ENCODE assay signal across 11 mouse cellular contexts in genomic region chr10:94827890-94828733, GRCm38 (mm10).
DNase-seq lines count a peak whose midpoint lies in the region; ATAC-seq and TF ChIP-seq lines count a peak whose summit lies in the region.
"Had no signal": no experiment of that assay in that cellular context is flagged by ENCODE, and none has a peak within 500 bp of the region (broad histone marks: within the 10 kb centered on the region; RNA-seq: fewer than 3 reads in every experiment).

No protein-coding gene starts in this region.

- DNase-seq in layer of hippocampus, adult 2 months (ENCODE audit: low spot score in 2 of 2) = no peak
- DNase-seq in layer of hippocampus, adult 18-20 months (ENCODE audit: low spot score in 2 of 2) = no peak
- DNase-seq in natural killer cell, adult 2 months (ENCODE audit: low spot score in 2 of 2) = peak; percentile 63 to 83
- peak; percentile 52 to 65 for DNase-seq in thymus, postnatal 36 days
- DNase-seq in hindbrain, postnatal 0 days (ENCODE audit: low spot score) = no peak
- DNase-seq in urinary bladder, postnatal 36 days (ENCODE audit: low spot score in 2 of 2) = no peak
- DNase-seq in c-Kit-positive CD71-positive TER-119-positive erythroid progenitor cells, embryonic 14.5 days (ENCODE audit: low spot score) = no peak
- DNase-seq: adrenal gland, postnatal 10 days had no signal

- H3K9me3 ChIP-seq in hindbrain, postnatal 0 days (ENCODE audit: low read length) = no peaks in the 10 kb centered on the region
- H3K9me3 ChIP-seq: embryonic facial prominence, embryonic 10.5 days; hindbrain, embryonic 12.5 days had no signal

- H3K27me3 ChIP-seq in hindbrain, postnatal 0 days (ENCODE audit: insufficient read depth, low read length) = no peaks in the 10 kb centered on the region
- H3K27me3 ChIP-seq: hindbrain, embryonic 12.5 days had no signal

- 0 out of 2 replicates have a peak, but pooled peaks cover 9% of the 10 kb centered on the region for H3K36me3 ChIP-seq in hindbrain, postnatal 0 days (ENCODE audit: insufficient read depth, low read length)

- H3K4me2 ChIP-seq in hindbrain, postnatal 0 days (ENCODE audit: low read depth, low read length) = no peak overlapping the region
- H3K4me2 ChIP-seq: hindbrain, embryonic 12.5 days had no signal

- no peak overlapping the region for H3K4me3 ChIP-seq in layer of hippocampus, adult 2 months
- H3K4me3 ChIP-seq in hindbrain, postnatal 0 days (ENCODE audit: low read length) = no peak overlapping the region
- H3K4me3 ChIP-seq: embryonic facial prominence, embryonic 10.5 days; hindbrain, embryonic 12.5 days had no signal

- 91% methylated on average over 14 of the region's 14 CpGs for WGBS in hindbrain, postnatal 0 days

- H3K4me1 ChIP-seq in hindbrain, postnatal 0 days (ENCODE audit: insufficient read depth, low read length) = peaks cover 16% of the 10 kb centered on the region

- no peak for TF ChIP-seq CTCF in layer of hippocampus, adult 2 months (conservative IDR thresholded peaks at IDR 0.05)
- TF ChIP-seq CTCF in hindbrain, postnatal 0 days (IDR thresholded peaks at IDR 0.05; ENCODE audit: low read depth) = no peak

- ATAC-seq in hematopoietic stem cell, adult 5-6 weeks (replicated peaks in 1 of 2; ENCODE audit: insufficient read depth in 1 of 2, low FRiP score in 2 of 2, low TSS enrichment in 1 of 2, low read depth in 1 of 2, poor library complexity in 2 of 2, severe bottlenecking in 2 of 2) = peak; percentile 74 to 75
- ATAC-seq in hindbrain, postnatal 0 days = no peak

- peak overlapping the region; percentile 84 for H3K27ac ChIP-seq in layer of hippocampus, adult 2 months
- H3K27ac ChIP-seq in hindbrain, postnatal 0 days = no peak overlapping the region
- H3K27ac ChIP-seq: embryonic facial prominence, embryonic 10.5 days; hindbrain, embryonic 12.5 days had no signal

- no peak overlapping the region for H3K9ac ChIP-seq in hindbrain, postnatal 0 days (replicated peaks; ENCODE audit: low read length)
- H3K9ac ChIP-seq: hindbrain, embryonic 12.5 days had no signal

Comparison
In these comparisons a context has a peak if more than half of its experiments do, and no peak if none do; other contexts are left out.
1. DNase-seq: peak in natural killer cell, adult 2 months (2 of 2) and thymus, postnatal 36 days (2 of 2); none in layer of hippocampus, adult 2 months (0 of 2), layer of hippocampus, adult 18-20 months (0 of 2), hindbrain, postnatal 0 days (single experiment), urinary bladder, postnatal 36 days (0 of 2) and c-Kit-positive CD71-positive TER-119-positive erythroid progenitor cells, embryonic 14.5 days (single experiment).